Mouse (Mus musculus) midbrain, postnatal 0 days (tissue): ENCODE results near the gene Otx2. TPM values are rescaled to one million over a fixed set of nuclear protein-coding genes. Genes with fewer than 3 reads are reported as not detected.

Experiments used
- ATAC-seq: fragments of 200-750 bp; cut with Nextera tagmentation; 2 replicates; pipeline ENCODE4 v1.8.0; 2017; ENCODE audit warnings: moderate number of reproducible peaks, mild to moderate bottlenecking, moderate TSS enrichment, moderate library complexity; ENCODE audit not compliant: low FRiP score
- DNase-seq: peaks from one replicate; pipeline ENCODE4 v3.0.0-alpha.2; 2015; ENCODE audit warnings: low spot score
- H3K27ac ChIP-seq: fragments of 300-500 bp; sonication (generic); 2 replicates; pipeline ENCODE4 v1.5.1; 2014; ENCODE audit warnings: low read depth, mild to moderate bottlenecking, low read length, mixed read lengths
- H3K27me3 ChIP-seq: fragments of 300-500 bp; sonication (generic); 2 replicates; pipeline ENCODE4 v1.6.1; 2014; ENCODE audit warnings: low read length, control low read depth, mixed read lengths; ENCODE audit not compliant: insufficient read depth
- H3K36me3 ChIP-seq: fragments of 300-500 bp; sonication (generic); 2 replicates; pipeline ENCODE4 v1.6.1; 2014; ENCODE audit warnings: low read length, control low read depth, mixed read lengths; ENCODE audit not compliant: insufficient read depth
- H3K4me1 ChIP-seq: fragments of 300-500 bp; sonication (generic); 2 replicates; pipeline ENCODE4 v1.6.1; 2014; ENCODE audit warnings: mild to moderate bottlenecking, control low read depth, antibody characterized with exemption, low read length, mixed read lengths; ENCODE audit not compliant: insufficient read depth
- H3K4me2 ChIP-seq: fragments of 300-500 bp; sonication (generic); 2 replicates; pipeline ENCODE4 v1.6.1; 2014; ENCODE audit warnings: low read depth, mild to moderate bottlenecking, low read length, mixed read lengths; ENCODE audit not compliant: poor library complexity, severe bottlenecking
- H3K4me3 ChIP-seq: fragments of 300-500 bp; sonication (generic); 2 replicates; pipeline ENCODE4 v1.5.1; 2014; ENCODE audit warnings: low read depth, mild to moderate bottlenecking, low read length, moderate library complexity
- H3K9ac ChIP-seq: fragments of 300-500 bp; sonication (generic); replicated peaks from 2 replicates; pipeline ENCODE4 v1.6.1; 2014; ENCODE audit warnings: mild to moderate bottlenecking, low read length, moderate library complexity, mixed read lengths; ENCODE audit not compliant: poor library complexity, severe bottlenecking
- H3K9me3 ChIP-seq: fragments of 300-500 bp; sonication (generic); 2 replicates; pipeline ENCODE4 v1.6.1; 2016; ENCODE audit warnings: low read length, control low read depth
- CTCF ChIP-seq: IDR thresholded peaks from 2 replicates; pipeline ENCODE4 v1.5.1; 2016; ENCODE audit warnings: antibody characterized with exemption, mild to moderate bottlenecking
- WGBS: fragments of 180-500 bp; shearing (Covaris S2); extraction: QIAGEN DNeasy Blood & Tissue Kit; methylation state at CpG from one replicate; pipeline ENCODE4 v1.1.7; 2014; 5-methylcytosine and 5-hydroxymethylcytosine counted together
- polyA plus RNA-seq: library from polyadenylated mRNA; unstranded; fragments of >200 nt; fragmentation: Nextera tagmentation; extraction: Ambion mirVana; gene quantifications from 2 replicates; pipeline ENCODE4 v1.2.1, GENCODE M21; 2015
- total RNA-seq: library from RNA; depleted of rRNA; stranded (reverse); fragments of >200 nt; gene quantifications from 2 replicates; pipeline ENCODE4 v1.2.3, GENCODE M21; 2014

The Otx2 gene
- total and polyA plus RNA-seq, 2 experiments from 2014 or later, result 62.0 to 93.2 TPM

GRCm38 (mm10) chr14:48653676-48654510 is 19.7 kb downstream of the Otx2 start:
- Histone ChIP-seq H3K4me3 (no peak overlapping the region), H3K36me3 (no peaks in the 10 kb centered on the region), H3K9ac (no peak overlapping the region), H3K27me3 (peaks cover 30% of the 10 kb centered on the region), H3K27ac (peak overlapping the region; percentile 51; the same call in 1 of the 2 replicates), H3K4me2 (no peak overlapping the region), H3K4me1 (peaks cover 6% of the 10 kb centered on the region; the same call in 1 of the 2 replicates), H3K9me3 (no peaks in the 10 kb centered on the region)
- 33% methylated on average over 22 of the region's 22 CpGs for WGBS
- DNase-seq, result no peak
- ATAC-seq, result no peak
- TF ChIP-seq CTCF, result no peak

- no peak overlapping the region for H3K9ac ChIP-seq
- H3K27me3 ChIP-seq, result peaks cover 22% of the 10 kb centered on the region
- TF ChIP-seq CTCF, result no peak
- H3K36me3 ChIP-seq, result no peaks in the 10 kb centered on the region
- peaks cover 6% of the 10 kb centered on the region; the same call in 1 of the 2 replicates for H3K4me1 ChIP-seq
- H3K27ac ChIP-seq, result no peak overlapping the region
- no peak overlapping the region for H3K4me3 ChIP-seq
- no peak for DNase-seq
- 77% methylated on average over 3 of the region's 3 CpGs for WGBS
- no peak overlapping the region for H3K4me2 ChIP-seq
- no peak for ATAC-seq
- no peaks in the 10 kb centered on the region for H3K9me3 ChIP-seq
Measured at GRCm38 (mm10) chr14:48653081-48653480, 20.5 kb downstream of the Otx2 start.

DNA sequence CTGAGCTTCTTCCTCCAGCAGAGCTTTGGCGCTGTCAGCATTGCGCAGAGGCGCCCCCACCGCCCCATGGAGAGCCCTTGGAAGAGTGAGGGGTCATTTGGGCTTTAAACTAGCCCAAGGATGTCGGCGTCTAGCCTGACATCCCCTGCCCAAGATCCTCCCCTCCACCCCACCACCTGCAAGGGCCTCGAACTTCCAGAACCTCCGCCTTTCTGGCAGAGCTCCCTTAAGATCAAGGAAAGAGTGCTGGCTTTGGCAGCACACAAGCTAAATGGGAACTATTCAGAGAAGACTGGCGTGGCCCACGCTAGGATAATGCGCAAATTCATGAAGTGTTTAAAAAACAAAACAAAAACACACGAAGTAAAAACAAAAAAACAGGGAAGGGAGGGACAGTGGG is 21.4 kb downstream of the Otx2 start:
- DNase-seq, result no peak
- Histone ChIP-seq H3K27ac (no peak overlapping the region), H3K27me3 (peaks cover 21% of the 10 kb centered on the region), H3K4me1 (peaks cover 6% of the 10 kb centered on the region; the same call in 1 of the 2 replicates), H3K9me3 (no peaks in the 10 kb centered on the region), H3K4me2 (0 out of 2 replicates have a peak overlapping the region, but pooled peaks have one; percentile 24), H3K9ac (no peak overlapping the region), H3K4me3 (no peak overlapping the region), H3K36me3 (no peaks in the 10 kb centered on the region)
- no peak for TF ChIP-seq CTCF
- no peak for ATAC-seq
- 30% methylated on average over 12 of the region's 12 CpGs for WGBS

DNA sequence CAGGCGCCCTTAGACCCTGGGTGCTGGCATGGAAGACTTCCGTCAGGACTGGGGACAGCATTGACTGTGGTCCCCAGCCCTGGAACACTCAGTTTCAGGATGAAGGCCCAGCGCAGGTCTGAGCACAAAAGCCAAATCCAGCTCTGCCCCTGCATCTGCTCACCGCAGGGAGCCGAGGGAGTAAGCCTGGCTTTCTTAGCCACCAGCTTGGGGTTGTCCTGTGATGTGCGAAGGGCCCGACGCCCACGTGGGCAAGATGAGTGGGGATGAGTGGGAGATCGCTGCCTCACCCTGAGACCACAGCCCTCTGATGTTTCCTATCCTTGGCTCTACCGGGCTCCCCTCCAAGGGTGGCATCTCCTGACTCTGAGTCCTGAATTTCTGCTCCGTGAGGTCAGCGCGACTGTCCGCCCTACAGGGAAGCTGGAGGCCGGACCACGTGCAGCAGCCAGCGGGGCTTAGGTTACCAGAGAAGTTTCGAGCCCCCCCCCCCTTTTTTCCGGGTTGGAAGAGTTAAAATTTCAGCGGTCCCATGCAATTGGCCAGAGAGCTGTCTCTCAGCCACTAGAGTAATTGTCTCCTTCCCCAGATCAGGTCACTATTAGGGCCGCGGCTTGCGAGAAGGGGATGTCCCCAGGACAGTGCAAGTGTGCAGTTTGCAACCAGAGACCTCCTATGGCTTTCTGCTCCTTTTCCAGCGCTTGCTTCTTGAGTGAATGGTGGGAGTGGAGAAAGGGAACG is 22.0 kb downstream of the Otx2 start:
- Histone ChIP-seq H3K4me2 (peak overlapping the region; percentile 24), H3K36me3 (no peaks in the 10 kb centered on the region), H3K27me3 (peaks cover 20% of the 10 kb centered on the region), H3K9me3 (no peaks in the 10 kb centered on the region), H3K4me1 (peaks cover 6% of the 10 kb centered on the region; the same call in 1 of the 2 replicates), H3K27ac (no peak overlapping the region), H3K4me3 (no peak overlapping the region), H3K9ac (no peak overlapping the region)
- 8% methylated on average over 26 of the region's 26 CpGs for WGBS
- no peak for TF ChIP-seq CTCF
- DNase-seq (no peak), ATAC-seq (peak; percentile 53)

DNA sequence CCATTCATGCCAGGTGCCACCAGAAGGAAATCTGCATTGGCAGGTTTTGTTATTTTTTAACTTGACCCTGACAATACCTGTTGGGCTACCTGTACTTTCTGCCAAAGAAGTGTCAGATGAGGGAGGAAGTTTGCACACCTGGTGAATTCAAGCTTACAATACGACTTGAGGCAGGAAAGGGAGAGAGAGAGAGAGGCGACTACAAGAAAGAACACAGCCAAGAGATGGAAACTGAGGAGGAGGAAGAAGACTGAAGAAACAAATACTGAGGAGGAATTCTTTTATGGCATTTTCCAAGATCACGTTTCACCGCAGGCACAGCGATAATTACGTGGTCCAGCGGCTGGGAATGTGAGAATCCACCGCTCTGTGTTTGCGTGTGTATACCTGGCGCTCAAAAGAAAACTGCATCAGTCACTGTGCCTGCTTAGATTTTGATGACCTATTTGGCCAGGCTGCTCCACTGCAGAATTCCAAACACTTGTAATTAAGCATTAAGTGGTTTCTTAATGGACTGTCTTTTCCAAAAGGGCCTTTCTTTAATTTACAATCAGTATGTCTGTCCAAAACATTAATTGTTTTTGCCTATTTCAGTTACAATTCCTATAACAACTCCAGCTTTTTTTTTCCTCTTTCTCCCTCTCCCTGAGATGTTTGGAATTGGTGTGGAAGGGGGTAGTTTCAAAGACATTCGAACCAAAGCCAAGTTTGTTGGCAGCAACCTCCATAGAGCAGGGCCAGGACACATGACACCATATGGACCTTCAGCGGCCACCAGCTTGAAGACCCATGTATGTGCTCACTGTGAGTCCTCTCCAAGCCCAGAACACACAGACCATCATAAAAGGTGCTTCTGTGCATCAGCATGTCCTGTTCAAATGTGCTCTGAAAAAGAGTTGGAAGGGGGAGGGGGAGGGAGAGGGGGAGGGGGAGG is 31.9 kb downstream of the Otx2 start:
- H3K4me1 ChIP-seq, result no peaks in the 10 kb centered on the region
- ATAC-seq, result no peak
- DNase-seq, result no peak
- H3K4me3 ChIP-seq, result no peak overlapping the region
- no peaks in the 10 kb centered on the region for H3K36me3 ChIP-seq
- H3K27me3 ChIP-seq, result no peaks in the 10 kb centered on the region
- no peaks in the 10 kb centered on the region for H3K9me3 ChIP-seq
- no peak overlapping the region for H3K27ac ChIP-seq
- no peak overlapping the region for H3K9ac ChIP-seq
- H3K4me2 ChIP-seq, result no peak overlapping the region
- WGBS, result 79% methylated on average over 12 of the region's 12 CpGs
- TF ChIP-seq CTCF, result no peak
